Mouse (Mus musculus) gastrocnemius, adult 8-10 months (tissue): ENCODE measurements around the gene Cdpf1. TPM values are rescaled to one million over a fixed set of nuclear protein-coding genes. Genes with fewer than 3 reads are reported as not detected.

Experiments
- DNase-seq, 2 experiments: peaks; one replicate each; pipeline ENCODE4 v3.0.0; 2022; ENCODE audit warnings: low spot score in 2 of 2
- total RNA-seq, 4 experiments: library from RNA; stranded (reverse); gene quantifications; 2 replicates each; pipeline ENCODE4 v1.2.4; 2022

The Cdpf1 gene
- total RNA-seq, 4 experiments from 2014 or later: 52.8 to 58.2 (median 55.1) TPM

DNA sequence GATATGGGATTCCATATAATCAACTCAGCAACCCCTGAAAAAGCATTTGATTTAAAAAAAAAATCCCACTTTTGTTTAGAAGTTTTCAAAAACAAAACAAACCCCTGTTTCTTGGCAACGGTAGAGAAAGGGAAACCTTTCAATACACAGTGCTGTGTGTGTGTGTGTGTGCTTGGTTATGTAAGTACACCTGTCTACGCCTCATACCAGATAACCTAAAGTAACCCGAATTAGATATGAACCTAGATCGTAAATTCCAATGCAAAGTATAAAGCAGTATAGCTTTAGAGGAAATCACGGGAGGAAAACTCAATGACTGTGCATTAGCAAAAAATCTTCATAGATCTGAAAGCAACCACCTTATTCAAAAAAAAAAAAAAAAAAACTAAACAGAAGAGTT is 44.8 kb downstream of the Cdpf1 start:
- DNase-seq: no peak

DNA sequence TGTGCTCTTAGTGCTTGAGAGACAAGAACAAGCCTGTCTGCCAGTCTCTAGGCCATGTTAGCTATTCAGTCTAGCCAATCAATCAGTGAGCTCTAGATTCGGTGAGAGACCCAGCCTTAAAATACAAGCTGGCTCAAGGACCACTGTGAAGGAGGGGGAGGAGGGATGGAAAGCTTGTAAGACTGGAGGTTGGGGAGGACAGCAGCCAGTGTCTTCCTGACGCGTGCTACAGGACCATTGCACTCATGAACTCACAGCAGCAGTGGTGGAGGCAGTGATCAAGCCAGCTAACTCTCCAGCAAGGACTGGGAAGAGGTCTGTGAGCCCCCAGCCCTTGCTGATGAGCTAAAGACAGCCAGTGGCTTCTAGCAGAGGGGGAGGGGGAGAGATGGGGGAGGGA is 46.5 kb downstream of the Cdpf1 start:
- no peak for DNase-seq

DNA sequence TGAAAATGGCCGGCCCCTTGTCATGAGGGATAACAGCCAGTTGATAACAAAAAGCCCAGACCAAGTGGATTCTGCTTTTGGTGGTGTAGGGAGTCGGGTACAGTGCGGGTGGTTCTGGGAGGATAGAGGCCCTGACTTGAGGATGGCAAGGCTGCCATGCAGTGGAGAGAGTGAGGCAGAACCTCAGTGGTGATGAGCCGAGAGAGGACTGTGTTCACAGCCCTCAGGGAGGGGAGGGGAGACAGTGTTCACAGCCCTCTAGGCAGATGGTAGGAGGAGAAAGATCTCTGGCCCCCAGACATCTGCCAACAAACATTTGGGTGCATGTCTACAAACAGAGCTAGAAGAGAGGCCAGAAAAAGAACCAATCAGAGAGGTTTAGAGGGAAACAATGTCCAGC is 48.7 kb downstream of the Cdpf1 start:
- DNase-seq: no peak

DNA sequence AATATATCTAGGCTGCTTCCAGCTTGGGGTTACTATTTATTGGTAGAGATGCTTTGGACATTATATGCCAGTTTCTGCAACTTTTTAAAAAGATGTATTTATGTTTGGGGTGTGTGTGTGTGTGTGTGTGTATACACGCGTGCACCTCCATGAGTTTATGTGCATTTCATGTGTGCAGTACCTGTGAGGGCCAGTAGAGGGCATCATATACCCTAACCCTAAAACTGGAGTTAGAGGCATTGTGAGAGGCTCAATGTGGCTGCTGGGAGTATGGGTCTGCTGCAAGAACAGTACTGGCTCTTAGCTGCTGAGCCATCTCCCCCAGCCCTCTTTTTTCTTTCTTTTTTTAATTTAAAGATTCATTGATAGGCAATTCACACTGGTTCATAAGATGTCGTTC is 53.7 kb downstream of the Cdpf1 start:
- DNase-seq: no peak

Other genes with a start within 250 kb of the Cdpf1 start
- gene Wnt7b, start 229.2 kb downstream of the Cdpf1 start, total RNA-seq: under 1 TPM in 1 of 4 experiments, not detected in 3; 0.19 TPM
- 10 to 100 TPM; 10.5 to 19.6 (median 14.7) TPM for gene Ppara, start 76.7 kb downstream of the Cdpf1 start, total RNA-seq
- gene Pkdrej, start 10.0 kb upstream of the Cdpf1 start, total RNA-seq: 1 to 10 TPM in 1 of 4 experiments, under 1 TPM in 3; 0.24 to 1.0 (median 0.57) TPM
- gene Ttc38, start 20.6 kb upstream of the Cdpf1 start, total RNA-seq: 1 to 10 TPM; 3.7 to 6.7 (median 4.4) TPM
- under 1 TPM in 1 of 4 experiments, not detected in 3; 0.13 TPM for gene Gtse1, start 48.0 kb upstream of the Cdpf1 start, total RNA-seq
- 10 to 100 TPM in 2 of 4 experiments, 1 to 10 TPM in 2; 7.7 to 14.1 (median 9.8) TPM for gene Trmu, start 67.6 kb upstream of the Cdpf1 start, total RNA-seq
- under 1 TPM; 0.02 to 0.36 (median 0.10) TPM for gene Celsr1, start 222.1 kb upstream of the Cdpf1 start, total RNA-seq
- gene Gramd4, start 246.0 kb upstream of the Cdpf1 start, total RNA-seq: 1 to 10 TPM; 5.8 to 9.2 (median 8.1) TPM